Mouse (Mus musculus) thymus, adult 2 months (tissue): ENCODE measurements around the gene Dnajc30. TPM values are rescaled to one million over a fixed set of nuclear protein-coding genes. Genes with fewer than 3 reads are reported as not detected.
"Not testable (repeated sequence)": the region's sequence is repeated elsewhere in the genome, so short reads cannot be mapped to it uniquely, and the experiment has no call there.

Source experiments
- DNase-seq: peaks from one replicate; pipeline ENCODE4 v3.0.0; 2021
- H3K27ac ChIP-seq: fragments of 200-500 bp; 2 replicates; pipeline ENCODE4 v1.5.1; 2012; ENCODE audit warnings: low read length, control low read depth; ENCODE audit not compliant: control insufficient read depth, insufficient read depth
- H3K27me3 ChIP-seq: fragments of 200-500 bp; 2 replicates; pipeline ENCODE4 v1.6.1; 2012; ENCODE audit warnings: mild to moderate bottlenecking, low read length, moderate library complexity, mixed read lengths; ENCODE audit not compliant: control insufficient read depth, insufficient read depth
- H3K36me3 ChIP-seq: fragments of 200-500 bp; 2 replicates; pipeline ENCODE4 v1.6.1; 2012; ENCODE audit warnings: mild to moderate bottlenecking, low read length, moderate library complexity; ENCODE audit not compliant: control insufficient read depth, insufficient read depth
- H3K4me1 ChIP-seq: fragments of 200-500 bp; replicated peaks from 2 replicates; pipeline ENCODE4 v1.6.1; 2012; ENCODE audit warnings: low read length; ENCODE audit not compliant: control insufficient read depth, insufficient read depth
- H3K4me3 ChIP-seq: fragments of 200-500 bp; 2 replicates; pipeline ENCODE4 v1.5.1; 2012; ENCODE audit warnings: mild to moderate bottlenecking, low read length, control low read depth, moderate library complexity; ENCODE audit not compliant: control insufficient read depth, insufficient read depth
- CTCF ChIP-seq: fragments of 200-500 bp; IDR thresholded peaks from 2 replicates; pipeline ENCODE4 v1.5.1; 2012; ENCODE audit warnings: mild to moderate bottlenecking, control low read depth, low read length, moderate library complexity, borderline replicate concordance; ENCODE audit not compliant: control insufficient read depth, poor library complexity, insufficient read depth; ENCODE audit errors: extremely low read depth
- POLR2A ChIP-seq: fragments of 200-500 bp; IDR thresholded peaks from 2 replicates; pipeline ENCODE4 v1.6.1; 2012; ENCODE audit warnings: mild to moderate bottlenecking, low read length, control low read depth, moderate library complexity; ENCODE audit not compliant: control insufficient read depth, poor library complexity, insufficient read depth; ENCODE audit errors: extremely low read depth
- WGBS: fragments of 180-500 bp; shearing (Covaris S2); methylation state at CpG from one replicate; pipeline ENCODE4 v1.1.7; 2018; 5-methylcytosine and 5-hydroxymethylcytosine counted together
- polyA plus RNA-seq: library from polyadenylated mRNA; depleted of rRNA; stranded (reverse); fragments of >200 nt; gene quantifications from 2 replicates; pipeline ENCODE4 v1.2.3, GENCODE M21; 2012

Dnajc30 gene
- polyA plus RNA-seq, 1 experiment, result 26.8 TPM

- no peak overlapping the region for H3K4me3 ChIP-seq
- H3K27ac ChIP-seq, result no peak overlapping the region
- no peaks in the 10 kb centered on the region for H3K27me3 ChIP-seq
- no peaks in the 10 kb centered on the region for H3K36me3 ChIP-seq
- no peak for DNase-seq
- no peaks in the 10 kb centered on the region for H3K4me1 ChIP-seq
- TF ChIP-seq POLR2A (no peak), CTCF (no peak)
- WGBS, result 55% methylated on average over 9 of the region's 9 CpGs
Observed at GRCm38 (mm10) chr5:135039541-135039940, 24.5 kb upstream of the Dnajc30 start.

DNA sequence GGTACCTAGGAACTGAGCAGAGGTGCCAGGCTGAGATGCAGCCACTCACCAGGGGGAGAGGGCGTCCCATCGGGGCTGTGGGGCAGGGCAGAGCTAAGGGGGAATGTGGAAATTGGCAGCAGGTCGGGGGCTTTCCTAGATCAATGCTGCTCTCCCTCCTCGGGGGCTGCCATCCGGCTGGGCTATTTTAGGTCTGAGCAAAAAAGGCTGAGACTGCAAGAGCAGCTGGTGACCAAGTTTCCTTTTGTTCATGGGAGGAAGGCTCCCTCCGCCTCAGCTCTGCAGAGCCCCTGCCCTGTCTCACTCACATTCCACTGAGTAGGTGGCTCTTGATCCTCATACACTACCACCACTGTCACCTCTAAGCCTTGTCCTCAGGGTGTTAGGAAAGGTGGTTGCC, 23.9 kb upstream of the Dnajc30 start:
- H3K27me3 ChIP-seq, result no peaks in the 10 kb centered on the region
- TF ChIP-seq CTCF, result no peak
- H3K4me1 ChIP-seq, result no peaks in the 10 kb centered on the region
- 23% methylated on average over 6 of the region's 6 CpGs for WGBS
- H3K27ac ChIP-seq, result no peak overlapping the region
- no peak overlapping the region for H3K4me3 ChIP-seq
- no peaks in the 10 kb centered on the region for H3K36me3 ChIP-seq
- no peak for DNase-seq

GRCm38 (mm10) chr5:135040777-135041176, 23.2 kb upstream of the Dnajc30 start:
- H3K4me1 ChIP-seq, result no peaks in the 10 kb centered on the region
- 94% methylated on average over 11 of the region's 11 CpGs for WGBS
- no peaks in the 10 kb centered on the region for H3K36me3 ChIP-seq
- no peak for DNase-seq
- TF ChIP-seq CTCF (no peak), POLR2A (no peak)
- H3K27me3 ChIP-seq, result no peaks in the 10 kb centered on the region
- H3K4me3 ChIP-seq, result no peak overlapping the region
- no peak overlapping the region for H3K27ac ChIP-seq

DNA sequence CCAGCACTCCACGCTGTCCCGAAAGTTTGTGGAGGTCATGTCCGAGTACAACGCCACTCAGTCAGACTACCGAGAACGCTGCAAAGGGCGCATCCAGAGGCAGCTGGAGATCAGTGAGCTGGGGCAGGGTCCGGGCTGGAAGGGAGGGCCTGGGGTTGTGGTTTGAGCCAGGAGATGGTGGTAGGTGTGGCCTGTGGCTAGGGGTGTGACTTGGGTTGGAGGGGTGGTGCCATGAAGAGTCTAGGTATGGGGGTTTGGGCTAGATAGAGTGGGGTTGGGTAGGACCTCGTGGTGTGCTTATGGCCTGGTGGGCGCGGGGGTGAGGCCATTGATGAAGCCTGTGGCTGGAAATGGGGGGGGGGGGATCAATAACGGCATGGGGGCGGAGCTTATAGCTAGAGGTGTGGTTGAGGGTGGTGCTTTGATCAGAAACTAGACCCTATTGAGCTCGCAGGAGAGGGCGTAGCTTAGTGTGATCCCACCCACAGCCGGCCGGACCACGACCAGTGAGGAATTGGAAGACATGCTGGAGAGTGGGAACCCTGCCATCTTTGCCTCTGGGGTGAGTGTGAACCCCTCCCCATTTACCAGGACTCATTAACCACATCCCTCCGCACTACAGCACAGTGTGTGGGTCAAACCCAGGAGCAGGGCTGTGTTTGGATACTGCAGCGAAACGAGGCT, 21.8 kb upstream of the Dnajc30 start:
- WGBS, result 91% methylated on average over 21 of the region's 21 CpGs
- no peaks in the 10 kb centered on the region for H3K4me1 ChIP-seq
- TF ChIP-seq POLR2A (no peak), CTCF (no peak)
- H3K27me3 ChIP-seq, result no peaks in the 10 kb centered on the region
- no peak overlapping the region for H3K4me3 ChIP-seq
- H3K36me3 ChIP-seq, result no peaks in the 10 kb centered on the region
- DNase-seq, result no peak
- H3K27ac ChIP-seq, result no peak overlapping the region

DNA sequence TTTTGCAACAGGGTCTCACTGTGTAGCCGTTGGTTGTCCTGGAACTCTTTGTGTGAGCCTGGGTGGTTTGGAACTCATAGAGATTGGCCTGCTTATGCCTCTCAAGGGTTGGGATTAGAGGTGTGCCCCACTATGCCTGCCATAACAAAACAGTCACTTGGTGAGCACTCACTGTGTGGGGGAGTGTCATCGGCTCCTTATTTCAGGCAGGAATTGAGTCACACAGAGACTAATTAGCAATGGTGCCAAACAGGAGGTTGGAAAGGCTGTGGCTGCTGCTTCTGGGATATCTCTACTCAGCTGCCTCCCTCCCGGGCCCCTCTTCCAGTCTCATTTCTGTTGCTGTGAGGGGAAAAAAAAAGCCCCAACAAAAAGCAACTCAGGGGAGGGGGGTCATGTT, 19.4 kb upstream of the Dnajc30 start:
- no peaks in the 10 kb centered on the region for H3K4me1 ChIP-seq
- H3K4me3 ChIP-seq, result no peak overlapping the region
- TF ChIP-seq CTCF (no peak), POLR2A (no peak)
- no peaks in the 10 kb centered on the region for H3K36me3 ChIP-seq
- no peaks in the 10 kb centered on the region for H3K27me3 ChIP-seq
- no peak overlapping the region for H3K27ac ChIP-seq
- no peak for DNase-seq
- WGBS, result 98% methylated on average over 3 of the region's 3 CpGs

- Histone ChIP-seq H3K27me3 (no peaks in the 10 kb centered on the region), H3K4me3 (no peak overlapping the region), H3K27ac (no peak overlapping the region), H3K36me3 (peaks cover 7% of the 10 kb centered on the region; the same call in 1 of the 2 replicates), H3K4me1 (no peaks in the 10 kb centered on the region)
- WGBS, result 92% methylated on average over 5 of the region's 5 CpGs
- TF ChIP-seq CTCF (no peak), POLR2A (no peak)
- DNase-seq, result no peak
Observed at GRCm38 (mm10) chr5:135048539-135048938, 15.5 kb upstream of the Dnajc30 start.

DNA sequence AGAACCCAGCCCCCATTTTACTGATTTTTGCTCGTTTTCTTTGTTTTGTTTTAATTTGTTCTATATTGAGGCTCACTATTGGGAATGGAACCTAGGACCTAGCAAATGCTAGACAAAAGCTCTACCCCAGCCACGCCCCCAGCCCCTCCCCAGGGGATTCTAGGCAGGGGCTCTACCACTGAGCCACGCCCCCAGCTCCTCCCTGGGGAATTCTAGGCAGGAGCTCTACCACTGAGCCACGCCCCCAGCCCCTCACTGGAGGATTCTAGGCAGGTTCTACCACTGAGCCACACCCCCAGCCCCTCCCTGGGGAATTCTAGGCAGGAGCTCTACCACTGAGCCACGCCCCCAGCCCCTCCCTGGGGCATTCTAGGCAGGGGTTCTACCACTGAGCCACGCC, 14.7 kb upstream of the Dnajc30 start:
- not testable (repeated sequence) for H3K4me3 ChIP-seq, H3K27me3 ChIP-seq, H3K36me3 ChIP-seq, H3K27ac ChIP-seq, DNase-seq, H3K4me1 ChIP-seq
- WGBS, result 94% methylated on average over 6 of the region's 6 CpGs
